Mouse (Mus musculus) midbrain, postnatal 0 days (tissue): ENCODE measurements around the gene Syde2. TPM values are rescaled to one million over a fixed set of nuclear protein-coding genes. Genes with fewer than 3 reads are reported as not detected.

Source experiments
- ATAC-seq: fragments of 200-750 bp; cut with Nextera tagmentation; 2 replicates; pipeline ENCODE4 v1.8.0; 2017; ENCODE audit warnings: moderate number of reproducible peaks, mild to moderate bottlenecking, moderate TSS enrichment, moderate library complexity; ENCODE audit not compliant: low FRiP score
- DNase-seq: peaks from one replicate; pipeline ENCODE4 v3.0.0-alpha.2; 2015; ENCODE audit warnings: low spot score
- H3K27ac ChIP-seq: fragments of 300-500 bp; sonication (generic); 2 replicates; pipeline ENCODE4 v1.5.1; 2014; ENCODE audit warnings: low read depth, mild to moderate bottlenecking, low read length, mixed read lengths
- H3K27me3 ChIP-seq: fragments of 300-500 bp; sonication (generic); 2 replicates; pipeline ENCODE4 v1.6.1; 2014; ENCODE audit warnings: low read length, control low read depth, mixed read lengths; ENCODE audit not compliant: insufficient read depth
- H3K36me3 ChIP-seq: fragments of 300-500 bp; sonication (generic); 2 replicates; pipeline ENCODE4 v1.6.1; 2014; ENCODE audit warnings: low read length, control low read depth, mixed read lengths; ENCODE audit not compliant: insufficient read depth
- H3K4me1 ChIP-seq: fragments of 300-500 bp; sonication (generic); 2 replicates; pipeline ENCODE4 v1.6.1; 2014; ENCODE audit warnings: mild to moderate bottlenecking, control low read depth, antibody characterized with exemption, low read length, mixed read lengths; ENCODE audit not compliant: insufficient read depth
- H3K4me2 ChIP-seq: fragments of 300-500 bp; sonication (generic); 2 replicates; pipeline ENCODE4 v1.6.1; 2014; ENCODE audit warnings: low read depth, mild to moderate bottlenecking, low read length, mixed read lengths; ENCODE audit not compliant: poor library complexity, severe bottlenecking
- H3K4me3 ChIP-seq: fragments of 300-500 bp; sonication (generic); 2 replicates; pipeline ENCODE4 v1.5.1; 2014; ENCODE audit warnings: low read depth, mild to moderate bottlenecking, low read length, moderate library complexity
- H3K9ac ChIP-seq: fragments of 300-500 bp; sonication (generic); replicated peaks from 2 replicates; pipeline ENCODE4 v1.6.1; 2014; ENCODE audit warnings: mild to moderate bottlenecking, low read length, moderate library complexity, mixed read lengths; ENCODE audit not compliant: poor library complexity, severe bottlenecking
- H3K9me3 ChIP-seq: fragments of 300-500 bp; sonication (generic); 2 replicates; pipeline ENCODE4 v1.6.1; 2016; ENCODE audit warnings: low read length, control low read depth
- CTCF ChIP-seq: IDR thresholded peaks from 2 replicates; pipeline ENCODE4 v1.5.1; 2016; ENCODE audit warnings: antibody characterized with exemption, mild to moderate bottlenecking
- WGBS: fragments of 180-500 bp; shearing (Covaris S2); extraction: QIAGEN DNeasy Blood & Tissue Kit; methylation state at CpG from one replicate; pipeline ENCODE4 v1.1.7; 2014; 5-methylcytosine and 5-hydroxymethylcytosine counted together
- polyA plus RNA-seq: library from polyadenylated mRNA; unstranded; fragments of >200 nt; fragmentation: Nextera tagmentation; extraction: Ambion mirVana; gene quantifications from 2 replicates; pipeline ENCODE4 v1.2.1, GENCODE M21; 2015
- total RNA-seq: library from RNA; depleted of rRNA; stranded (reverse); fragments of >200 nt; gene quantifications from 2 replicates; pipeline ENCODE4 v1.2.3, GENCODE M21; 2014

Gene Syde2
- total and polyA plus RNA-seq, 2 experiments from 2014 or later = 0.32 to 4.2 TPM

GRCm38 (mm10) chr3:146044977-146045376 lies 57.3 kb downstream of the Syde2 start:
- no peak for TF ChIP-seq CTCF
- Histone ChIP-seq H3K27ac (no peak overlapping the region), H3K4me2 (no peak overlapping the region), H3K36me3 (no peaks in the 10 kb centered on the region), H3K4me1 (no peaks in the 10 kb centered on the region), H3K9ac (no peak overlapping the region), H3K4me3 (no peak overlapping the region), H3K9me3 (no peaks in the 10 kb centered on the region), H3K27me3 (no peaks in the 10 kb centered on the region; the same call in 1 of the 2 replicates)
- no peak for ATAC-seq
- no peak for DNase-seq
- 57% methylated on average over 11 of the region's 11 CpGs for WGBS

- no peaks in the 10 kb centered on the region for H3K4me1 ChIP-seq
- TF ChIP-seq CTCF = no peak
- H3K9me3 ChIP-seq = no peaks in the 10 kb centered on the region
- H3K4me3 ChIP-seq = no peak overlapping the region
- H3K9ac ChIP-seq = no peak overlapping the region
- H3K27me3 ChIP-seq = no peaks in the 10 kb centered on the region; the same call in 1 of the 2 replicates
- no peaks in the 10 kb centered on the region for H3K36me3 ChIP-seq
- 85% methylated on average over 11 of the region's 11 CpGs for WGBS
- no peak overlapping the region for H3K4me2 ChIP-seq
- DNase-seq (no peak), ATAC-seq (no peak)
- H3K27ac ChIP-seq = no peak overlapping the region
Measured at GRCm38 (mm10) chr3:146046076-146046475, 58.4 kb downstream of the Syde2 start.

DNA sequence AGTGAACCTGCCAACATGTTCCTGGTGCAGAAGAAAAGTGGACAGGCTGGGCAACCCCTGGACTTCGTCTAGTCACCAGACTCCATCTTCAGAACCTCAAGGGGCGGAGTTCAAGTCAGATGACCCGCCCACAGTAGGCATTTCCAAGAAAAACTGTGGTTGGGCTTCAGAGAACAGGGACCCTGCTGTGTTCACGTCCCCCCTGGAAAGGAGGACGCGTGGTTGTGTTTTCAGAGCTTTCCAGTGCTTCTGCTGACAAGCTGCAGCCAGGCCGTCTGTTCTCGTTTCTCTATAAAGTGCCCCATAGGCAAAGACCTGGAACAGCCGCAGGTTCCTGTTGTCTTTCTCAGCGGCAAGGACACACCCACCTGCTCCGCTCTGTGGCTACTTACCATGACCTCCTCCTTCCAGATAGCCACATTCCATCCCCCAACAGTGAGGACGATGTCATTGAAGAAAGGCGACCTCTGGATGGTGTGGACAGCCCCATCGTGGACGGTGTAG lies 60.1 kb downstream of the Syde2 start:
- WGBS = 22% methylated on average over 15 of the region's 15 CpGs
- no peak for TF ChIP-seq CTCF
- H3K4me1 ChIP-seq = no peaks in the 10 kb centered on the region
- H3K4me2 ChIP-seq = no peak overlapping the region
- H3K36me3 ChIP-seq = no peaks in the 10 kb centered on the region
- H3K9me3 ChIP-seq = no peaks in the 10 kb centered on the region
- H3K4me3 ChIP-seq = no peak overlapping the region
- no peak overlapping the region for H3K9ac ChIP-seq
- H3K27me3 ChIP-seq = no peaks in the 10 kb centered on the region; the same call in 1 of the 2 replicates
- no peak overlapping the region for H3K27ac ChIP-seq
- DNase-seq (peak; percentile 42), ATAC-seq (no peak)

DNA sequence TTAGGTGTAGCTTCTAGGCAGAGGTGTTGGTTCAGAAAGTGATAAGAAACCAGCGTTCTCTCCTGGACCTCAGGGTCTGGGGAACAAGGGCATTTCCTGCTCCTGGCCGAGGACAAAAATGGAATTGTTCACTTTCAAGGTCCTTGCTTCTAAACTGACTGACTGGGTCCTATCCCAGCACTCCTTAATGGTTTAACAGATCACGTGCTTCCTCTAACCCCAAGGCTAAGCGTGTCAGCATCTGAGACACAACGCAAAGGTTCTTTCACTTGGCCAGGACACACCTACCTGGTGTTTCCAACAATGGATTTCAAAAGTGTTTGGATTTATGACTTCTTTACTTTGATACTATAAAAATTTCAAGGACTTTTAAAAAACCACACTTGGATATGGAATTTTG lies 62.3 kb downstream of the Syde2 start:
- ATAC-seq = no peak
- no peak overlapping the region for H3K27ac ChIP-seq
- H3K4me2 ChIP-seq = no peak overlapping the region
- WGBS = 94% methylated on average over 5 of the region's 5 CpGs
- no peak overlapping the region for H3K9ac ChIP-seq
- no peaks in the 10 kb centered on the region for H3K36me3 ChIP-seq
- no peak for DNase-seq
- H3K9me3 ChIP-seq = no peaks in the 10 kb centered on the region
- H3K4me1 ChIP-seq = no peaks in the 10 kb centered on the region
- no peak for TF ChIP-seq CTCF
- no peak overlapping the region for H3K4me3 ChIP-seq
- H3K27me3 ChIP-seq = no peaks in the 10 kb centered on the region; the same call in 1 of the 2 replicates

DNA sequence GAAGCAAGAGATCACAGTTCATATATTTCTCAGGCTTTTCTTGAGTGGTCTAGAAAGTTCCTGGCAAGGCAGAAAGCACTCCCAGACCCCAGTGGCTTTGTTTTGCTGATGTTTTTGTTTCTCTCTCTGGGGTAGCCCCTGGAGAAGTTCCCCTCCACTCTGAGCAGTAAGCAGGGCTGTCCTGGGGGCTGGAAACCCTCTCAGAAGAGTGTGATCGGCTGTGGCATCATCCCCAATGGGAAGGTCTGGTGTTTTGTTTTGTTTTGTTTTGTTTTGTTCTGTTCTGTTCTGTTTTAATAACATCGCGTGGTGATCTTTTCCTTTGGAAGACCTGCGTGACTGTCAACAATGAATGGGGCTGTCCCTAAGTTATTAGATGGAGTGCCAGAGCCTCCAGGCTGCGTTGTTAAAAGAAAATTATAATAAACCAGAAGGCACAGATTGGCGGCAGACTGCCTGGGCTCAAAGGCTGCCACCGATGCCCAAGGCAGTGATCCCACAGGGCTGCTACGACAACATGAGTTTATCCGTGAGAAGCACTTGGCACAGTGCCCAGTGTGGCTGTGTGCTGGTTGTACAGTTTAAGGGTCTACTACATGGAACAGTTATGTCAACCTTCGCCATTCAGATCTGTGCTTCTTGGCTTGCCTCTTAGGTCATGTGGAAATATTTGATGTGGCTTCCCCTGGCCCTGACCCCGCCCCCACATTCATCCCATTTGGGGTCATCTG lies 63.8 kb downstream of the Syde2 start:
- Histone ChIP-seq H3K4me2 (no peak overlapping the region), H3K27ac (no peak overlapping the region), H3K9ac (no peak overlapping the region), H3K4me3 (no peak overlapping the region), H3K36me3 (no peaks in the 10 kb centered on the region), H3K9me3 (no peaks in the 10 kb centered on the region), H3K4me1 (no peaks in the 10 kb centered on the region), H3K27me3 (no peaks in the 10 kb centered on the region; the same call in 1 of the 2 replicates)
- ATAC-seq (peak; percentile 72), DNase-seq (peak; percentile 88)
- TF ChIP-seq CTCF = no peak
- WGBS = 24% methylated on average over 11 of the region's 11 CpGs

DNA sequence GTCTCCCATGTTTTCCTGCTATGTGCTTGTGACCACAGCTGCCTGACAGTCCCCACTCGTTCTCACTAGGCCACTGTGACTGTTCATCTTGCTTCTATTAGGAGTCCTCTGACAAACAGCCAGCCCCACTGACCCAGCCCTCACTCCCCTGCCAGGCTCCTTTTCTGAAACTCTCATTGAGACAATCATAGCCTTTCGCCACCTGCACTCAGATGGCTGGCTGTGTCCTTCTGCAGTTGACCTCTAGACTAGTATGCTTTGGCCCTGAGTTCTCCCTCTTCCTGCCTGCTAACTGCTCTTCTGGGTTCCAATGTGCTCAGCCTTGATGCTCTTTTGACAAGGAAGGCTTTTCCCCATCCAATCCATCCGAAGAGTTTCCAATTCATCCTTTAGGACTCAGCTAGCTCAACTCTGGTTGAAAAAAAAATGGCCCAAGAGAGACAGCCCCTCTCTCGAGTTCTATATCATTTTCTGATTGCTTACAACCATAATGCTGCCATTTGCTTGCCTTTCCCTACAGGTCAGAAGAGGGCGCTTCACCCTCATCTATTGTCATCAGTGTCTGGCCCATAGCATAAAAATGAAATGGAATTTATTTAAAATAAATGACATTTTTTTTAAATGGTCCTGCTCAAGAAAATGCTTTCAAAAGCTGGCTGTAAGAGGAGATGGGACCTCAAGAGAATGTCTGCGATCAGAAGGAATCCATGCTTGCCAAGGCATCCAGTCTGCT lies 65.6 kb downstream of the Syde2 start:
- Histone ChIP-seq H3K36me3 (no peaks in the 10 kb centered on the region), H3K4me1 (no peaks in the 10 kb centered on the region), H3K4me2 (no peak overlapping the region), H3K9ac (no peak overlapping the region), H3K27ac (no peak overlapping the region), H3K9me3 (no peaks in the 10 kb centered on the region), H3K27me3 (no peaks in the 10 kb centered on the region), H3K4me3 (no peak overlapping the region)
- WGBS = 77% methylated on average over 6 of the region's 6 CpGs
- peak; percentile 52 for TF ChIP-seq CTCF
- no peak for DNase-seq
- no peak for ATAC-seq
